Comparison of ENCODE assay signal across 24 mouse cellular contexts in genomic region chr2:174359656-174360055, GRCm38 (mm10). TPM values are rescaled to one million over a fixed set of nuclear protein-coding genes. Genes with fewer than 3 reads are reported as not detected.
"Had no signal": no experiment of that assay in that cellular context is flagged by ENCODE, and none has a peak within 500 bp of the region (broad histone marks: within the 10 kb centered on the region; RNA-seq: fewer than 3 reads in every experiment).

No protein-coding gene starts in this region.

- H3K27ac ChIP-seq: gastrocnemius, adult 2 months; hindbrain, embryonic 10.5 days; hindbrain, embryonic 12.5 days; hindbrain, embryonic 14.5 days; intestine, embryonic 15.5 days; layer of hippocampus, adult 2 months; left cerebral cortex, adult 2 months; limb, embryonic 12.5 days had no signal

- DNase-seq: gastrocnemius, adult 2 months; gastrocnemius, postnatal 10 days; gastrocnemius, postnatal 25 days; heart, adult 18-20 months; heart, postnatal 10 days; heart, postnatal 4 days; kidney, adult 18-20 months; kidney, adult 8-10 months; kidney, postnatal 10 days; kidney, postnatal 25 days; kidney, postnatal 4 days; liver had no signal

- H3K9me3 ChIP-seq: heart, embryonic 12.5 days; hindbrain, embryonic 10.5 days; hindbrain, embryonic 12.5 days; intestine, embryonic 15.5 days; limb, embryonic 12.5 days had no signal

- H3K4me1 ChIP-seq: heart, embryonic 12.5 days; hindbrain, embryonic 10.5 days; hindbrain, embryonic 12.5 days; intestine, embryonic 15.5 days; limb, embryonic 12.5 days had no signal

- H3K36me3 ChIP-seq: heart, embryonic 12.5 days; hindbrain, embryonic 10.5 days; hindbrain, embryonic 12.5 days; intestine, embryonic 15.5 days; limb, embryonic 12.5 days had no signal

- H3K9ac ChIP-seq: heart, embryonic 12.5 days; hindbrain, embryonic 12.5 days; hindbrain, embryonic 14.5 days; intestine, embryonic 15.5 days; limb, embryonic 12.5 days had no signal

- H3K4me2 ChIP-seq: heart, embryonic 12.5 days; hindbrain, embryonic 12.5 days; hindbrain, embryonic 14.5 days; intestine, embryonic 15.5 days; limb, embryonic 12.5 days; liver, embryonic 11.5 days had no signal

- H3K27me3 ChIP-seq: heart, embryonic 12.5 days; hindbrain, embryonic 12.5 days; intestine, embryonic 15.5 days; limb, embryonic 12.5 days had no signal

- H3K4me3 ChIP-seq: gastrocnemius, adult 2 months; heart, embryonic 12.5 days; hindbrain, embryonic 10.5 days; hindbrain, embryonic 12.5 days; intestine, embryonic 15.5 days; layer of hippocampus, adult 2 months; left cerebral cortex, adult 2 months; limb, embryonic 12.5 days had no signal

- ATAC-seq: hindbrain, embryonic 16.5 days; inflammation-experienced regulatory T-cells, adult 6 months; intestine, embryonic 15.5 days; intestine, postnatal 0 days had no signal

RNA-seq across cellular contexts. Expression of gene Gm20721, which starts 13.1 kb away (rescaled TPM):
- polyA plus RNA-seq: inflammation-experienced regulatory T-cells, adult 6 months had no signal
